15 mouse cellular contexts compared by ENCODE assay signal in genomic region chr11:22596076-22596804, GRCm38 (mm10).
"Had no signal": no experiment of that assay in that cellular context is flagged by ENCODE, and none has a peak within 500 bp of the region (broad histone marks: within the 10 kb centered on the region; RNA-seq: fewer than 3 reads in every experiment).

No protein-coding gene starts in this region.

- H3K4me3 ChIP-seq: kidney, embryonic 15.5 days; left cerebral cortex, adult 2 months; limb, embryonic 10.5 days; liver, embryonic 15.5 days; midbrain, embryonic 12.5 days; neural tube, embryonic 13.5 days had no signal

- H3K4me2 ChIP-seq: kidney, embryonic 15.5 days; liver, embryonic 11.5 days; liver, embryonic 15.5 days; midbrain, embryonic 12.5 days; neural tube, embryonic 13.5 days had no signal

- H3K9me3 ChIP-seq: kidney, embryonic 15.5 days; limb, embryonic 10.5 days; liver, embryonic 15.5 days; midbrain, embryonic 12.5 days; neural tube, embryonic 13.5 days had no signal

- H3K4me1 ChIP-seq: kidney, embryonic 15.5 days; limb, embryonic 10.5 days; liver, embryonic 15.5 days; midbrain, embryonic 12.5 days; neural tube, embryonic 13.5 days had no signal

- H3K27me3 ChIP-seq: kidney, embryonic 15.5 days; liver, embryonic 15.5 days; midbrain, embryonic 12.5 days; neural tube, embryonic 13.5 days had no signal

- H3K36me3 ChIP-seq: kidney, embryonic 15.5 days; limb, embryonic 10.5 days; liver, embryonic 15.5 days; midbrain, embryonic 12.5 days; neural tube, embryonic 13.5 days had no signal

- ATAC-seq: lung, postnatal 0 days; midbrain, embryonic 16.5 days had no signal

- H3K9ac ChIP-seq: kidney, embryonic 15.5 days; liver, embryonic 15.5 days; midbrain, embryonic 12.5 days; neural tube, embryonic 13.5 days had no signal

- DNase-seq: kidney, postnatal 14 days; lung, adult 2 months; right cerebral cortex, adult 18-20 months; right cerebral cortex, postnatal 25 days had no signal

- H3K27ac ChIP-seq: kidney, embryonic 15.5 days; left cerebral cortex, adult 2 months; limb, embryonic 10.5 days; liver, embryonic 15.5 days; macrophage; midbrain, embryonic 12.5 days; neural tube, embryonic 13.5 days; stomach, postnatal 0 days had no signal
